Mouse (Mus musculus) lung, adult 2 months (tissue): Measurements from ENCODE around the gene Ephb1.

Source experiments
- CTCF ChIP-seq: fragments of 200-500 bp; IDR thresholded peaks from 2 replicates; pipeline ENCODE4 v1.5.1; 2011; ENCODE audit warnings: mild to moderate bottlenecking, low read length, control low read depth; ENCODE audit not compliant: insufficient read depth
- POLR2A ChIP-seq: fragments of 200-500 bp; IDR thresholded peaks from 2 replicates; pipeline ENCODE4 v1.6.1; 2011; ENCODE audit warnings: low read depth, mild to moderate bottlenecking, control low read depth, low read length, borderline replicate concordance; ENCODE audit errors: extremely low read depth

DNA sequence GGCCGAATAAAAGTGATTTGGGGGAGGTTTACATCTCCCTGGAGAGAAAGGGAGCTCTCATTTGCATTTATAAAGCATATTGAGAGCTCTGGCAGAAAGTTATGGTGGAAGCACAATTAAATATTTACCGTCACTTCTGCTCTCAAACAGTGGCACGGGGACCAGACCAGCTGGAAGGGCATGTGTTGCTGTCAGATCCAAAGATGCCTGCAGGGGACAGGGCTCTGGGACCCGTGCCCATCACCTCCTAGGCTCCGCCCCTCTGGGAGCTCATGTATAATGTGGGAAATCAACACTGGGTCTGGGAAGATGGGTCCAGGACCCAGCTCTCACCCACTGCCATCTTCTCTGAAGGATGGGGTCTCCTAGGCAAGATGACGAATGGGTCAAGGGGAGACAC lies 123.2 kb downstream of the Ephb1 start:
- no peak for TF ChIP-seq CTCF
- no peak for TF ChIP-seq POLR2A
